Mouse (Mus musculus) myocyte (in vitro differentiated cells): ENCODE measurements at regions not wholly inside any gene's neighbourhood (a gene's known extent, or its start where the extent isn't known, plus 50 kb on each side); places are given as distances from the start of the nearest gene placed in this dataset.

Experiments
- CEBPB ChIP-seq: IDR thresholded peaks from 2 replicates; pipeline ENCODE4 v1.6.1; 2011; ENCODE audit warnings: mild to moderate bottlenecking, moderate library complexity; ENCODE audit not compliant: poor library complexity, insufficient read depth, severe bottlenecking
- POLR2A ChIP-seq: IDR thresholded peaks from one replicate; pipeline ENCODE4 v1.6.1; 2011; ENCODE audit warnings: low read depth, mild to moderate bottlenecking, control low read depth, moderate library complexity; ENCODE audit not compliant: insufficient read length
- POLR2AphosphoS2 ChIP-seq: IDR thresholded peaks from one replicate; pipeline ENCODE4 v1.6.1; 2011; ENCODE audit warnings: low read depth, control low read depth; ENCODE audit not compliant: insufficient read length
- USF1 ChIP-seq: IDR thresholded peaks from one replicate; pipeline ENCODE4 v1.6.1; 2011; ENCODE audit warnings: low read depth, mild to moderate bottlenecking, control low read depth, moderate library complexity

DNA sequence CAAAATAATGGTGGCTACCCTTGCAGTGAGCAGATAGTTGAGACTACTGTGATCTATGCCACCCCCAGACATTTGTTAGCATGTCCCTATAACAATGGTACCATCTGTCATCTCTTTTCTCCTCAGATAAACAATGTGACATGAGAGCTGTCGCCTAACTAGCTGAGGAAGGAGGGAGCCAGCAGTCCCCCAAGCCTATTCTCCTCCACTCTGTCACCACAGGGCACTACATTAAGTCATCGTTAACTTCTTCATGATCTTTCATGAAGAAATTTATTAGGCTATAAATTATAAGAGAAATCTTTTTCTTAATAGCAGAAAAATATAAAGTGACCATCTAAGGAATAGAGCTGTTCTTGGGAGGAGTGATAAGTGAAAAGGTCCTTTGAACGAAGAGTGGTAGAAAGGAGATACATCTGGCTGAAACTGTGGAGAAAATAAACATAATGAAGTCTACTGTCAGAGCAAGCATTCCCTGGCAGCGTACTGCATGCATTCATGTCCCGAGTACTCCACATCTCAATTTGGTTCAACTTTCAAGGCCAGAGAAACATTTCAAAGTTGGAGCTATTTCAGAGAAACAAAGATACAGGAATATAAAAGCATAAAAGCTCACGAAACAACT is 192.0 kb upstream of the Dio2 start:
- TF ChIP-seq USF1 (no peak), POLR2A (no peak), POLR2AphosphoS2 (no peak), CEBPB (no peak)
